ENCODE assay signal across 10 mouse cellular contexts in the genomic region with DNA sequence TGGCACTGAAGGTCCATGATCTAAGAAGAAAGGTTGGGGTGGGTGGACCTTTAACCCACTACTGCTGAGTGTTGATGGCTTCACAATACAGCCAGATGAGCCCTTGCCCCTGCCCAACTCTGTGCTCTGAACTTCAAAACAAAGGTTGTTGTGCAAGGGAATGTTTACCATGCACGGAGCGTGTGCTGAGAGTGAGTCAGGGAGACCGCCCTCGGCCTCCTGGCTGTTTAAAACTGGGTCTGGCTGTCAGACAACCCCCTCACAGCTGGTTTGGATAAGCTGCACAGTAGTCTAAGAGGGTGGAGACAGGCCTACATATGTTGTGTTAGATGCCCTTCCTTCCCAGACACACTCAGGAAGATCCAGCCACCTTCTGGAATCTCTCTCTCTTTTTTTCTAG. TPM values are rescaled to one million over a fixed set of nuclear protein-coding genes. Genes with fewer than 3 reads are reported as not detected.
DNase-seq lines count a peak whose midpoint lies in the region; ATAC-seq lines count a peak whose summit lies in the region.
"Had no signal": no experiment of that assay in that cellular context is flagged by ENCODE, and none has a peak within 500 bp of the region (broad histone marks: within the 10 kb centered on the region; RNA-seq: fewer than 3 reads in every experiment).

No protein-coding gene starts in this region.

- H3K36me3 ChIP-seq in embryonic facial prominence, embryonic 13.5 days: peaks cover 11% of the 10 kb centered on the region; the same call in 1 of the 2 replicates

- peak; percentile 18 to 26 for DNase-seq in kidney, postnatal 4 days
- no peak for DNase-seq in kidney, adult 11 months
- peak; percentile 60 for DNase-seq in adipocyte (ENCODE audit: low spot score)
- peak; percentile 6 for DNase-seq in liver
- DNase-seq in retina, embryonic 14.5 days (ENCODE audit: low spot score): no peak
- no peak for DNase-seq in adrenal gland, postnatal 10 days

- no peak overlapping the region for H3K4me2 ChIP-seq in embryonic facial prominence, embryonic 13.5 days
- H3K4me2 ChIP-seq: neural tube, embryonic 15.5 days had no signal

- no peak overlapping the region for H3K9ac ChIP-seq in embryonic facial prominence, embryonic 13.5 days
- H3K9ac ChIP-seq: neural tube, embryonic 15.5 days had no signal

- H3K4me3 ChIP-seq in embryonic facial prominence, embryonic 13.5 days: no peak overlapping the region
- H3K4me3 ChIP-seq: neural tube, embryonic 15.5 days had no signal

- WGBS in embryonic facial prominence, embryonic 13.5 days: 21% methylated on average over 4 of the region's 4 CpGs

- peak overlapping the region; percentile 66 for H3K27ac ChIP-seq in embryonic facial prominence, embryonic 13.5 days
- H3K27ac ChIP-seq: neural tube, embryonic 15.5 days had no signal

- no peaks in the 10 kb centered on the region for H3K9me3 ChIP-seq in embryonic facial prominence, embryonic 13.5 days
- H3K9me3 ChIP-seq: neural tube, embryonic 15.5 days had no signal

- H3K4me1 ChIP-seq in embryonic facial prominence, embryonic 13.5 days: peaks cover 42% of the 10 kb centered on the region
- H3K4me1 ChIP-seq: neural tube, embryonic 15.5 days had no signal

- H3K27me3 ChIP-seq in embryonic facial prominence, embryonic 13.5 days: no peaks in the 10 kb centered on the region
- H3K27me3 ChIP-seq: neural tube, embryonic 15.5 days had no signal

- ATAC-seq in embryonic facial prominence, embryonic 13.5 days (ENCODE audit: insufficient number of reproducible peaks, insufficient read depth, low FRiP score, low TSS enrichment, low read depth): peak; percentile 81
- no peak for ATAC-seq in cerebellum, adult (ENCODE audit: insufficient number of reproducible peaks, low FRiP score, low TSS enrichment)
- ATAC-seq: forebrain, embryonic 16.5 days had no signal

RNA-seq across cellular contexts. Expression of gene Naa20, which starts 51.1 kb away (rescaled TPM):
- polyA plus RNA-seq in embryonic facial prominence, embryonic 13.5 days (2015; fragmentation: Nextera tagmentation; extraction: Ambion mirVana): 168 and 193 TPM in 2 replicates
- 10 to 100 TPM; 68.5 to 75.2 TPM for total RNA-seq in adrenal gland, postnatal 10 days (2021)

Comparison
In these comparisons a context has a peak if more than half of its experiments do, and no peak if none do; other contexts are left out.
1. DNase-seq: peak in kidney, postnatal 4 days (2 of 2), adipocyte (single experiment) and liver (single experiment); none in kidney, adult 11 months (single experiment), retina, embryonic 14.5 days (single experiment) and adrenal gland, postnatal 10 days (single experiment).